24 mouse cellular contexts compared by ENCODE assay signal in genomic region chr10:113105301-113105700, GRCm38 (mm10).
"Had no signal": no experiment of that assay in that cellular context is flagged by ENCODE, and none has a peak within 500 bp of the region (broad histone marks: within the 10 kb centered on the region; RNA-seq: fewer than 3 reads in every experiment).

No protein-coding gene starts in this region.

- H3K4me1 ChIP-seq: heart, embryonic 10.5 days; heart, embryonic 12.5 days; hindbrain, embryonic 10.5 days; hindbrain, embryonic 12.5 days; intestine, embryonic 15.5 days; kidney, embryonic 15.5 days; limb, embryonic 10.5 days; limb, embryonic 12.5 days; liver, embryonic 12.5 days had no signal

- H3K9me3 ChIP-seq: heart, embryonic 10.5 days; heart, embryonic 12.5 days; hindbrain, embryonic 10.5 days; hindbrain, embryonic 12.5 days; intestine, embryonic 15.5 days; kidney, embryonic 15.5 days; limb, embryonic 10.5 days; limb, embryonic 12.5 days; liver, embryonic 12.5 days had no signal

- H3K9ac ChIP-seq: heart, embryonic 12.5 days; hindbrain, embryonic 12.5 days; hindbrain, embryonic 14.5 days; intestine, embryonic 15.5 days; kidney, embryonic 15.5 days; limb, embryonic 12.5 days; liver, embryonic 12.5 days had no signal

- H3K36me3 ChIP-seq: heart, embryonic 10.5 days; heart, embryonic 12.5 days; hindbrain, embryonic 10.5 days; hindbrain, embryonic 12.5 days; intestine, embryonic 15.5 days; kidney, embryonic 15.5 days; limb, embryonic 10.5 days; limb, embryonic 12.5 days; liver, embryonic 12.5 days had no signal

- DNase-seq: gastrocnemius, postnatal 14 days; gastrocnemius, postnatal 36 days; heart, adult 11 months; heart, adult 2 months; heart, postnatal 10 days; kidney, adult 2 months; kidney, adult 9 months; kidney, postnatal 14 days; kidney, postnatal 36 days; liver had no signal

- H3K27me3 ChIP-seq: heart, embryonic 12.5 days; hindbrain, embryonic 12.5 days; intestine, embryonic 15.5 days; kidney, embryonic 15.5 days; limb, embryonic 12.5 days; liver, embryonic 12.5 days had no signal

- H3K4me2 ChIP-seq: heart, embryonic 12.5 days; hindbrain, embryonic 12.5 days; hindbrain, embryonic 14.5 days; intestine, embryonic 15.5 days; kidney, embryonic 15.5 days; limb, embryonic 12.5 days; liver, embryonic 12.5 days had no signal

- H3K4me3 ChIP-seq: heart, adult 2 months; heart, embryonic 10.5 days; heart, embryonic 12.5 days; hindbrain, embryonic 10.5 days; hindbrain, embryonic 12.5 days; intestine, embryonic 15.5 days; kidney, embryonic 15.5 days; left cerebral cortex, adult 2 months; limb, embryonic 10.5 days; limb, embryonic 12.5 days; liver, embryonic 12.5 days had no signal

- H3K27ac ChIP-seq: heart, adult 2 months; heart, embryonic 10.5 days; hindbrain, embryonic 10.5 days; hindbrain, embryonic 12.5 days; hindbrain, embryonic 14.5 days; intestine, embryonic 15.5 days; kidney, embryonic 15.5 days; kidney, postnatal 0 days; left cerebral cortex, adult 2 months; limb, embryonic 10.5 days; limb, embryonic 12.5 days; liver, embryonic 12.5 days had no signal

- ATAC-seq: inflammation-experienced regulatory T-cells, adult 6 months; intestine, embryonic 15.5 days; intestine, postnatal 0 days; liver, embryonic 12.5 days had no signal
